Mouse (Mus musculus) liver, embryonic 16.5 days (tissue): ENCODE measurements around the gene Glipr2. TPM values are rescaled to one million over a fixed set of nuclear protein-coding genes. Genes with fewer than 3 reads are reported as not detected.

ENCODE experiments used
- ATAC-seq: fragments of 200-750 bp; cut with Nextera tagmentation; 2 replicates; pipeline ENCODE4 v1.8.0; 2017; ENCODE audit warnings: low read depth, mild to moderate bottlenecking, moderate number of reproducible peaks, moderate library complexity
- H3K27ac ChIP-seq: fragments of 300-500 bp; sonication (generic); 2 replicates; pipeline ENCODE4 v1.5.1; 2014; ENCODE audit warnings: mild to moderate bottlenecking, low read length
- H3K27me3 ChIP-seq: fragments of 300-500 bp; sonication (generic); 2 replicates; pipeline ENCODE4 v1.6.1; 2014; ENCODE audit warnings: low read depth, low read length, mixed read lengths; ENCODE audit not compliant: control insufficient read depth, insufficient read depth
- H3K36me3 ChIP-seq: fragments of 300-500 bp; sonication (generic); 2 replicates; pipeline ENCODE4 v1.6.1; 2014; ENCODE audit warnings: mild to moderate bottlenecking; ENCODE audit not compliant: control insufficient read depth, insufficient read depth
- H3K4me1 ChIP-seq: fragments of 300-500 bp; sonication (generic); 2 replicates; pipeline ENCODE4 v1.6.1; 2014; ENCODE audit warnings: low read depth, low read length, mixed read lengths; ENCODE audit not compliant: control insufficient read depth
- H3K4me2 ChIP-seq: fragments of 300-500 bp; sonication (generic); 2 replicates; pipeline ENCODE4 v1.6.1; 2014; ENCODE audit warnings: low read depth, low read length, mixed read lengths
- H3K4me3 ChIP-seq: fragments of 300-500 bp; sonication (generic); 2 replicates; pipeline ENCODE4 v1.5.1; 2014; ENCODE audit warnings: low read depth, mild to moderate bottlenecking, low read length
- H3K9ac ChIP-seq: fragments of 300-500 bp; sonication (generic); 2 replicates; pipeline ENCODE4 v1.6.1; 2014; ENCODE audit warnings: low read depth, low read length
- H3K9me3 ChIP-seq: fragments of 300-500 bp; sonication (generic); replicated peaks from 2 replicates; pipeline ENCODE4 v1.6.1; 2016; ENCODE audit warnings: low read length; ENCODE audit not compliant: control insufficient read depth
- WGBS: fragments of 180-500 bp; shearing (Covaris S2); extraction: QIAGEN DNeasy Blood & Tissue Kit; methylation state at CpG from one replicate; pipeline ENCODE4 v1.1.7; 2014; ENCODE audit not compliant: insufficient replicate concordance; 5-methylcytosine and 5-hydroxymethylcytosine counted together
- polyA plus RNA-seq: library from polyadenylated mRNA; unstranded; fragments of >200 nt; fragmentation: Nextera tagmentation; extraction: Ambion mirVana; gene quantifications from 2 replicates; pipeline ENCODE4 v1.2.1, GENCODE M21; 2015

Gene Glipr2
- polyA plus RNA-seq, 1 experiment from 2014 or later: 66.1 TPM

DNA sequence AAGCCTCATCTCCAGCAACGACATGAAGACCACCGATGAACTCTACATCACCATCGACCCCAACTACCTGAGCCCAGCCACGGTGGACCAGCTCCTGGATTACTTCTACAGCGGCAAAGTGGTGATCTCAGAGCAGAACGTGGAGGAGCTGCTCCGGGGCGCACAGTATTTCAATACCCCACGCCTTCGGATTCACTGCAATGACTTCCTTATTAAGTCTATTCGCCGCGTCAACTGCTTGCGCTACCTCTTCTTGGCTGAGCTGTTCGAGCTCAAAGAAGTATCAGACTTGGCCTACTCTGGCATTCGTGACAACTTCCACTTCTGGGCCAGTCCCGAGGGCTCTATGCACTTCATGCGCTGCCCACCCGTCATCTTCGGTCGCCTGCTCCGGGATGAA is 26.6 kb downstream of the Glipr2 start:
- H3K4me1 ChIP-seq: peaks cover 14% of the 10 kb centered on the region
- no peak overlapping the region for H3K9ac ChIP-seq
- H3K4me3 ChIP-seq: no peak overlapping the region
- H3K9me3 ChIP-seq: no peaks in the 10 kb centered on the region
- H3K27ac ChIP-seq: no peak overlapping the region
- no peak overlapping the region for H3K4me2 ChIP-seq
- 81% methylated on average over 22 of the region's 22 CpGs for WGBS
- H3K36me3 ChIP-seq: no peaks in the 10 kb centered on the region
- no peaks in the 10 kb centered on the region for H3K27me3 ChIP-seq
- no peak for ATAC-seq

DNA sequence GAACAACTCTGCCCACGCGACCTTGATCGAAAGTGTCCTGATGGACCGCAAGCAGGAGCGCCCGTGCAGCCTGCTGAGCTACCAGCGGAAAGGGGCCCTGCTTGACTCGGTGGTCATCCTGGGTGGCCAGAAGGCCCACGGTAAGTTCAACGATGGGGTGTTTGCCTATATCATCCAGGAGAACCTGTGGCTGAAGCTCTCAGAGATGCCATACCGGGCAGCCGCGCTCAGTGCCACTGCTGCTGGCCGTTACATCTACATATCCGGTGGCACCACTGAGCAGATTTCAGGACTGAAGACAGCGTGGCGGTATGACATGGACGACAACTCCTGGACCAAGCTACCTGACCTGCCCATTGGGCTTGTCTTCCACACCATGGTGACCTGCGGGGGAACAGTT is 27.1 kb downstream of the Glipr2 start:
- Histone ChIP-seq H3K4me3 (no peak overlapping the region), H3K9ac (no peak overlapping the region), H3K36me3 (no peaks in the 10 kb centered on the region), H3K4me1 (peaks cover 14% of the 10 kb centered on the region), H3K27me3 (no peaks in the 10 kb centered on the region), H3K27ac (no peak overlapping the region), H3K9me3 (no peaks in the 10 kb centered on the region), H3K4me2 (no peak overlapping the region)
- 79% methylated on average over 19 of the region's 19 CpGs for WGBS
- no peak for ATAC-seq

DNA sequence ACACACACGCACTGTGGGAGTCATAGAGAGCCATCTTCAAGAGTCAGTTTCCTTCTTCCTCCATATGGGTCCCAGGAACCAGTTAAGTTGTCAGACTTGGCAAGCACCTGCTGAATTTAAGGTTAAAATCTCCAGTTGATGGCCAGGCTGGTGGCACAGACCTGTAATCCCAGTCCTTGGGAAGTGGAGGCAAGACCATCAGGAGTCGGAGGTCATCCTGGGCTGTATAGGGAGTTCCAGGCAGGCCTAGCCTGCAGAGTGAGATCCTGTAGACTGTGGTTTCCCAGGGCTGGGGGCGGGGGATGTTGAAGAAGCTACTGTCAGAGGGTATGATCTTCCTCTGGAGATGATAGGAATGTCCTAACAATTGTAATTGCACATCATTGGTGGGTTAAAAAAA is 31.8 kb downstream of the Glipr2 start:
- ATAC-seq: no peak
- no peaks in the 10 kb centered on the region for H3K9me3 ChIP-seq
- 71% methylated on average over 3 of the region's 3 CpGs for WGBS

DNA sequence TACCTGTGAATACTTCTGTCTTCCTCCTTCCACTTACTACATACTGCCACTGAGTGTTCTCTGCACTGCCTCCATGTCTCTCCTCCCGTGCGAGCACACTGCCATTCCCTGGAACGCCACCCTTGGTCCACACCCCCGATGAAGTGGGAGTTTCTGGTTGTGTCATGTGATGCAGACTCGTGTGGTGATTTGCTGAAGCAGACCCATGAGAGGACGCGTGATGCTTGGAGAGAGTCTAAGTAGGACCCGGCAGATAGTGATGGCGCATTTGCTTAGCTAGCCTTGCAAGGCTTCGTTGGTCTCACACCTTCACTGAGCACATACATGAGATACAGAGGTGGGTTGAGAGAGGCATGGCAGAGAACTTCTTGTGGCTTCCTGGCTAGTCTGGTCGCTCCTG is 35.9 kb downstream of the Glipr2 start:
- no peak for ATAC-seq
- H3K36me3 ChIP-seq: no peaks in the 10 kb centered on the region
- H3K9me3 ChIP-seq: no peaks in the 10 kb centered on the region
- WGBS: 82% methylated on average over 11 of the region's 11 CpGs
- no peak overlapping the region for H3K4me2 ChIP-seq
- H3K4me3 ChIP-seq: no peak overlapping the region
- no peak overlapping the region for H3K9ac ChIP-seq
- H3K4me1 ChIP-seq: no peaks in the 10 kb centered on the region
- H3K27ac ChIP-seq: no peak overlapping the region
- no peaks in the 10 kb centered on the region for H3K27me3 ChIP-seq

More for the DNA sequence above, 31.8 kb downstream of the Glipr2 start:
- Histone ChIP-seq H3K4me2 (no peak overlapping the region), H3K4me3 (no peak overlapping the region), H3K36me3 (no peaks in the 10 kb centered on the region), H3K9ac (no peak overlapping the region), H3K27me3 (no peaks in the 10 kb centered on the region), H3K27ac (no peak overlapping the region), H3K4me1 (no peaks in the 10 kb centered on the region)

DNA sequence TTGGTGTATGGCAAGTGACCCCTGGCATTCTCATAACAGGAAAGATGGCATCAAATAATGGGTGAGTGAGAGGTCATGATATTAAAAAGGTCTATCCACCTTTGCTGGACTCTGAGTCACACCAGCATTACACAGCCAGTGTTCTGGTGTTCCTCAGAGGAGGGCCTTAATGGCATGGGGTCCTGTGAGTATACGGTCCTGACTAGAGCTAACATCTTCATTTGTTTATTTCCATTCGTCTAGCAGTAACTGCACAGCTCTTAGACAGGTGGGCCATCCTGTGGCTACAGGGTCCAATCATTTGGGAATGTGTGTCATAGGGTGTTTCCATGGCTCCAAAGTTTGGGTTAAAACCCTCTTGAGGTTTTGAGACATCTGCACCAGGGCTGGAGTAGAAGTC is 37.1 kb downstream of the Glipr2 start:
- Histone ChIP-seq H3K4me2 (no peak overlapping the region), H3K9me3 (no peaks in the 10 kb centered on the region), H3K27ac (no peak overlapping the region), H3K36me3 (no peaks in the 10 kb centered on the region), H3K27me3 (no peaks in the 10 kb centered on the region), H3K9ac (no peak overlapping the region), H3K4me1 (no peaks in the 10 kb centered on the region), H3K4me3 (no peak overlapping the region)
- 60% methylated on average over 2 of the region's 2 CpGs for WGBS
- no peak for ATAC-seq

DNA sequence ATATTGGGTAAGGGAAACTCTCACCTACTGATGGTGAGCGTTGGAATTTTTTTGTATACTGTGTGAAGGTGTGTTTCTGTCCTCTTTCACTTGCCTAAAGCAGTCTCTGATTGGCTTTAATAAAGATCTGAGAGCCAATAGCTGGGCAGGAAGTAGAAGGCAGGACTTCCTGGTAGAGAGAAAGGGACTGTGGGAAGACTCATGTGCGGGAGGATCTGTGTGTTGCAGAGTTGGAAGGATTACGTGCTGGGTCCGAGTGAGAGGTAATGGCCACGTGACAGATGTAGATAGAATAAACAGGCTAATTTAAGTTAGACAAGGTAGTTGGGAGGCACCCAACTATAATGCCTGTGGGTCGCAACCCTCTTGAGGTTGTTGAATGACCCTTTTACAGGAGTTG is 46.4 kb downstream of the Glipr2 start:
- Histone ChIP-seq H3K4me3 (peak overlapping the region; percentile 66), H3K9ac (peak overlapping the region; percentile 53), H3K9me3 (no peaks in the 10 kb centered on the region)

DNA sequence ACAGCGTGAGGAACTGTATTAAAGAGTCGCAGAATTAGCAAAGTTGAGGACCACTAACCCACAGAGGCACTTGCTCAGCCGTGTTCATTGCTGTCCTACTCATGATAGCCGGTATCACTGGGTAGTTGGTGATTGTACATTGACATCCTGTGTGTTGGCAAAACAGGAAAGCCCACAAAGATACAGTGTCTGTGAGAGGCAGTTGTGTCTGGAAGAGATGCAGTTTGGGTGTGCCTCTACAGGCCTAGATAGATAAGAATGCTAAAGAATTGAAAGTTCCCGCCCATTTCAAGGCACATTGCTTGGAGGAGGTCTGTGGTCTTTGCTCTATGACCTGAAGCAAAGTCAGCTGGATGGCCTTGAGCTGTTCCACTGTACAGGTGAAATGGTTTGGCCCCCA is 46.9 kb downstream of the Glipr2 start, which contains the start of gene Clta:
Gene Clta (plus strand): TSS at position 327 of the 400 bp plus-strand sequence.
- peak within 1 kb of the TSS; percentile 80 for H3K4me2 ChIP-seq
- peak within 1 kb of the TSS; percentile 96 for H3K27ac ChIP-seq
- 31% methylated on average over 5 of the region's 5 CpGs for WGBS
- H3K9me3 ChIP-seq: no peaks in the 10 kb centered on the region
- H3K36me3 ChIP-seq: no peaks in the 10 kb centered on the region
- H3K4me1 ChIP-seq: peaks cover 10% of the 10 kb centered on the region
- no peaks in the 10 kb centered on the region for H3K27me3 ChIP-seq
- H3K9ac ChIP-seq: peak within 1 kb of the TSS; percentile 70
- H3K4me3 ChIP-seq: peak within 1 kb of the TSS; percentile 66
- ATAC-seq: peak; percentile 95

More for the DNA sequence above, 46.4 kb downstream of the Glipr2 start:
- 31% methylated on average over 6 of the region's 6 CpGs for WGBS
- peak; percentile 82 for ATAC-seq
- H3K27ac ChIP-seq: peak overlapping the region; percentile 96
- peak overlapping the region; percentile 80 for H3K4me2 ChIP-seq
- no peaks in the 10 kb centered on the region for H3K27me3 ChIP-seq
- no peaks in the 10 kb centered on the region for H3K36me3 ChIP-seq
- peaks cover 10% of the 10 kb centered on the region for H3K4me1 ChIP-seq

DNA sequence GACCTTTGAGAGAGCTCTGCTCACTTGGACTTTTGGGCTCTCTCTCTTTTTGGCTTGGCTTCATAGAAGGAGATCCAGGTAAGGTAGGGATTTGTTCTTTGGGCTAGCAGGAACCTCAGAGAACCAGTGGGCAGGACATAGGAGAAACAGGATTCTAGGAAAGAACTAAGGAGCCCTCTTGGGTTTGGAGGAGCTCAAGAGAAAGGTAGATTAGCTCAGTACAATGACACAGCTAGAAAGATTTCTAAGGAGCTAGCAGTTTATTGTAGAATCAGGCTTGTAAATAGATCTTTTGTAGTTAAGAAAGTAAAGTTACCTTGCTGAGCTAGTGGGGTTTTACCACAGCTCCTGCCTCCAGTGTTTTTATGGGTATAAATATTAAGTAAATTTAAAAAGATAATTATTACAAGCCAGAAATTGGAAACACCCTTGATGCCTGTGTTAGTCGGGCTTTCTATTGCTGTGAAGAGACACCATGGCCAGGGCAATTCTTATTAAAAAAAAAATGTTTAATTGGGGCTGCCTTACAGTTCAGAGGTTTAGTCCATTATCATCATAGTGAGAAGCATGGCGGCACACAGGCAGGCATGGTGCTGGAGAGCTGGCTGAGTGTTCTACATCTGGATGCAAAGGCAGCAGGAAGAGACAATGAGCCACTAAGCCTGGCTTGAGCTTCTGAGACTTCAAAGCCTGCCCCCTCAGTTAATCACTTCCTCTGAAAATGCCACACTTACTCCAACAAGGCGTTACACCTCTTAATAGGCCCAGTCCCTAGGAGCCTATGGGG is 47.6 kb downstream of the Glipr2 start:
- H3K27ac ChIP-seq: peak overlapping the region; percentile 96

DNA sequence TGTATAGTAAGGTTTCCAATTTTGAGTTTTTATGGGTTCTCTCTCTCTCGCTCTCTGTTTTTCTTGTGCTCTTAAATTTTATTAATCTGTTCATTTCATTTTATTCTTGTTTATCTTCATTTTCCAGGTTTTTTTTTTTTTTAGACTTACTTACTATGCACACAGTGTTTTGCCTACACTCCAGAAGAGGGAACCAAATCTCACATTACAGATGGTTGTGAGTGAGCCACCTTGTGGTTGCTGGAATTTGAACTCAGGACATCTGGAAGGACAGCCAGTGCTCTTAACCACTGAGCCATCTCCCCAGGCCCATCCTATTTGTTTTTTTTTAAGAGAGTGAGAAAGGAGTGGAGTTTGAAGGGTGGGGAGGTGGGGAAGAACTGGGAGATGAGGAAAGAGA is 53.0 kb downstream of the Glipr2 start:
- 79% methylated on average over 1 of the region's 1 CpGs for WGBS
- H3K4me3 ChIP-seq: no peak overlapping the region

More for the DNA sequence above, 47.6 kb downstream of the Glipr2 start:
- H3K4me3 ChIP-seq: peak overlapping the region; percentile 66
- ATAC-seq: peak; percentile 44
- no peaks in the 10 kb centered on the region for H3K27me3 ChIP-seq
- H3K9me3 ChIP-seq: no peaks in the 10 kb centered on the region
- H3K36me3 ChIP-seq: no peaks in the 10 kb centered on the region
- H3K4me2 ChIP-seq: peak overlapping the region; percentile 80
- H3K4me1 ChIP-seq: peaks cover 10% of the 10 kb centered on the region
- WGBS: 51% methylated on average over 3 of the region's 3 CpGs
- H3K9ac ChIP-seq: peak overlapping the region; percentile 70

More for the DNA sequence above, 53.0 kb downstream of the Glipr2 start:
- no peaks in the 10 kb centered on the region for H3K36me3 ChIP-seq
- no peak overlapping the region for H3K27ac ChIP-seq
- H3K4me2 ChIP-seq: no peak overlapping the region
- no peak overlapping the region for H3K9ac ChIP-seq
- H3K4me1 ChIP-seq: peaks cover 26% of the 10 kb centered on the region
- H3K27me3 ChIP-seq: no peaks in the 10 kb centered on the region
- no peak for ATAC-seq
- no peaks in the 10 kb centered on the region for H3K9me3 ChIP-seq
